Mouse (Mus musculus): ENCODE data around the gene Gm49486. TPM values are rescaled to one million over a fixed set of nuclear protein-coding genes. Genes with fewer than 3 reads are reported as not detected.
A peak's percentile ranks its signal among the peaks of the same experiment; 100 is the strongest.

Gm49486 gene
- polyA plus RNA-seq (2014; fragmentation: Nextera tagmentation; extraction: Ambion mirVana) = 0.59 and 0.64 TPM in 2 replicates

DNA sequence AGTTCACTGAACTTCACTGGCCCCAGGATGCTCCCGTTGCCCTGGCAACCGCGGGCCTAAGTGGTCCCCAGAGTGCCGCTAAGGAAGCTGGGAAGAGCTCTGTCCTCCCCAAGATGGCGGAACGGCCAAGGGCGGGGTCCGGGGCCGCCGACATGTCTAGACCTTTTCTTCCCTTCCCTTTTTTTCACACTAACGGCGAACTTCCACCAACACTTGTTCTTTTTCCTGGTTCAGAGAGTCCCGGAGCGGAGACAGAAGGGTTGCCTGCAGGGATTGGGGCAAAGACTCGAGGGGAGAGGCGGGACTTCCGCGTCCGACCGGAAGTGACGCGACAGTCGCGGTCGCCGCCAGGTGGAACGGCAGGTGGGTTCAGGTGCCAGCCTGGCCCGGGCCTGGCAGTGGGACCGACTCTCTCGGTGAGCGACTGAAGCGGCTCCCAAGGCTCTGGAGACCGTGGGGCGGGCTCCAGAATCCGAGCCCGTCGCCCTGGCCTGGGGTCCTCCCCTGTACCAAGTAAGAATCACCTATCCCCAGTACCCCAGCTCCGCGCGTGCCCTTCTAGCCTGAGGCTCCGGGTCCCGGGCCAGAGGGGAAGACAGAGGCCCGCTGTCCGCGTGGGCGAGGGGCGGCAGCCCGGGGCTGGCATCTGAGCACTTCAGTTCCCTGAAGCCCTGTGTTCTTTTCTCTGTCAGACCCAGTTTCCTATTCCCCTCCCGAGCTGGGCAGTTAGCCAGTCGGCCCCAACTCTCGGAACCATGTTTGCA is at the start of gene Gm49486, which contains the start of gene Pick1:
Gene Gm49486 (plus strand): TSS at position 334 of the 764 bp plus-strand sequence.
Gene Pick1 (plus strand): TSS at position 116 of the 764 bp plus-strand sequence.
- peak within 1 kb of the TSS; percentile 90 for H3K9ac ChIP-seq (ENCODE audit: low read depth, low read length)
- no peaks in the 10 kb centered on the region for H3K27me3 ChIP-seq (ENCODE audit: control insufficient read depth, insufficient read depth, low read length)
- under 1% methylated on average over 51 of the region's 51 CpGs for WGBS (ENCODE audit: insufficient replicate concordance)
- H3K4me1 ChIP-seq (ENCODE audit: control insufficient read depth, insufficient read depth, low read length) = peaks cover 3% of the 10 kb centered on the region
- peak; percentile 75 for ATAC-seq (replicated peaks; ENCODE audit: insufficient number of reproducible peaks, low FRiP score, low TSS enrichment)
- H3K36me3 ChIP-seq (ENCODE audit: control insufficient read depth, insufficient read depth, low read length) = peaks cover 2% of the 10 kb centered on the region; the same call in 1 of the 2 replicates
- H3K4me3 ChIP-seq (ENCODE audit: low read depth, low read length) = peak within 1 kb of the TSS; percentile 90
- peak within 1 kb of the TSS; percentile 92 for H3K27ac ChIP-seq (ENCODE audit: low read depth, low read length)
- peak within 1 kb of the TSS; percentile 99 for H3K4me2 ChIP-seq
- no peaks in the 10 kb centered on the region for H3K9me3 ChIP-seq (replicated peaks; ENCODE audit: control insufficient read depth, low read length)

DNA sequence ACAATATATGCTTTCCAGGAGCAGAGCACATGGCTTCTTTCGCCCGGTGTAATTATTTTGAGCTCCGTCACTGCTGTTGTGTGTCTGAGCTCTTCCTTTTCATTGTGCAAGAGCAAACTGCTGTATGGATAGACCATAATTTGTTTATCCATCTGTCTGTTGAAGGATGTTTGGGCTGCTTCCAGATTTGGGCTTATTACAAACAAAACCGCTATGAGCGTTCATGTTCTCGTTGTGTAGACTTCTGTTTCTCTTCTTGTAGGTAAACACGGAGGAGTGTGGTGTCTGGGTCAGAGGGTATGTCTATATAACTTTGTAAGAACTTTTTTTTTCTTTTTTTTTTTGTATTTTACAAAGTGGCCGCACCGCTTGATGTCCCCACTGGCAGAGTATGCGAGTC is 44.0 kb upstream of the Gm49486 start:
- no peak overlapping the region for H3K27ac ChIP-seq (ENCODE audit: low read depth, low read length)
- no peak for ATAC-seq (replicated peaks; ENCODE audit: insufficient number of reproducible peaks, low FRiP score, low TSS enrichment)
- H3K9me3 ChIP-seq (replicated peaks; ENCODE audit: control insufficient read depth, low read length) = no peaks in the 10 kb centered on the region
- H3K4me1 ChIP-seq (ENCODE audit: control insufficient read depth, insufficient read depth, low read length) = no peaks in the 10 kb centered on the region
- 83% methylated on average over 10 of the region's 10 CpGs for WGBS (ENCODE audit: insufficient replicate concordance)
- H3K27me3 ChIP-seq (ENCODE audit: control insufficient read depth, insufficient read depth, low read length) = no peaks in the 10 kb centered on the region
- no peak overlapping the region for H3K4me3 ChIP-seq (ENCODE audit: low read depth, low read length)
- no peak overlapping the region for H3K9ac ChIP-seq (ENCODE audit: low read depth, low read length)
- H3K4me2 ChIP-seq = no peak overlapping the region
- no peaks in the 10 kb centered on the region for H3K36me3 ChIP-seq (ENCODE audit: control insufficient read depth, insufficient read depth, low read length)

DNA sequence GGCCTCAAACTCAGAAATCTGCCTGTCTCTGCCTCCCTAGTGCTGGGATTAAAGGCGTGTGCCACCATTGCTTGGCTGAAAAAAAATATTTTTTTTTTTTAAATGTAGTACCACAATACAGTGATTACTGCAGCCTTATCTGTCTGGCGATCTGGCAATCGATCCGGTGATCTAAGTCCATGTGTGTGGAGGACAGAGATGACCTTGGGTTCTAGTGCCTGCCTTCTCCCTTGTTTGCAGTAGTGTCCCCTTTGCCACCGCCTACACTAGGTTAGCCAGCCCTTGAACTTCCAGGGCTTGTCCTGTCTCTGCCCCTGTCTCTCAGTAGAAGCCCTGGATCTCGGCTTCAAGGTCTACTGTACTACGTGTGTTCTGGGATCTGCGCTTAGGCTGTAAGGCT is 41.4 kb upstream of the Gm49486 start:
- H3K4me1 ChIP-seq (ENCODE audit: control insufficient read depth, insufficient read depth, low read length) = 0 out of 2 replicates have a peak, but pooled peaks cover 1% of the 10 kb centered on the region
- 81% methylated on average over 8 of the region's 8 CpGs for WGBS (ENCODE audit: insufficient replicate concordance)
- ATAC-seq (replicated peaks; ENCODE audit: insufficient number of reproducible peaks, low FRiP score, low TSS enrichment) = no peak
- no peak overlapping the region for H3K27ac ChIP-seq (ENCODE audit: low read depth, low read length)
- no peaks in the 10 kb centered on the region for H3K27me3 ChIP-seq (ENCODE audit: control insufficient read depth, insufficient read depth, low read length)
- no peak overlapping the region for H3K4me2 ChIP-seq
- H3K4me3 ChIP-seq (ENCODE audit: low read depth, low read length) = no peak overlapping the region
- no peak overlapping the region for H3K9ac ChIP-seq (ENCODE audit: low read depth, low read length)
- no peaks in the 10 kb centered on the region for H3K9me3 ChIP-seq (replicated peaks; ENCODE audit: control insufficient read depth, low read length)
- H3K36me3 ChIP-seq (ENCODE audit: control insufficient read depth, insufficient read depth, low read length) = no peaks in the 10 kb centered on the region

DNA sequence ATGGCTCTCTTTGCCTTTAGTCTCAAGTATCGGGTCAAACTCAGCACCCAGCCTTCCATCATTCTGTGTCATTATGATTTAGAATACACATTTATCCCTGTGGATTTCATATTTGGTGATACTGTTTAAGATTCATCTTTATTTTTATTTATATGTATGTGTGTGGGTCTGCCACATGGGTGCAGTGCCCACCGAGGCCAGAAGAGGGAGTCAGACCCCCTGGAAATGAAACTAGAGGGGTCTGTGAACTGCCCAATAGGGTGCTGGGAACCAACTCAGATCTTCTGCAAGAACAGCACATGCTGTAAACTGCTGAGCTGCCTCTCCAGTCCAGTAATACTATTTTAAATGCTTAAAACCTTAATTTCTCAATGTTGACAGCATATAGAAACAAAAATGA is 37.8 kb upstream of the Gm49486 start:
- H3K4me1 ChIP-seq (ENCODE audit: control insufficient read depth, insufficient read depth, low read length) = peaks cover 20% of the 10 kb centered on the region
- H3K4me3 ChIP-seq (ENCODE audit: low read depth, low read length) = no peak overlapping the region
- 92% methylated on average over 2 of the region's 2 CpGs for WGBS (ENCODE audit: insufficient replicate concordance)
- no peaks in the 10 kb centered on the region for H3K36me3 ChIP-seq (ENCODE audit: control insufficient read depth, insufficient read depth, low read length)
- ATAC-seq (replicated peaks; ENCODE audit: insufficient number of reproducible peaks, low FRiP score, low TSS enrichment) = no peak
- no peak overlapping the region for H3K27ac ChIP-seq (ENCODE audit: low read depth, low read length)
- no peak overlapping the region for H3K4me2 ChIP-seq
- no peaks in the 10 kb centered on the region for H3K9me3 ChIP-seq (replicated peaks; ENCODE audit: control insufficient read depth, low read length)
- H3K27me3 ChIP-seq (ENCODE audit: control insufficient read depth, insufficient read depth, low read length) = no peaks in the 10 kb centered on the region
- no peak overlapping the region for H3K9ac ChIP-seq (ENCODE audit: low read depth, low read length)

DNA sequence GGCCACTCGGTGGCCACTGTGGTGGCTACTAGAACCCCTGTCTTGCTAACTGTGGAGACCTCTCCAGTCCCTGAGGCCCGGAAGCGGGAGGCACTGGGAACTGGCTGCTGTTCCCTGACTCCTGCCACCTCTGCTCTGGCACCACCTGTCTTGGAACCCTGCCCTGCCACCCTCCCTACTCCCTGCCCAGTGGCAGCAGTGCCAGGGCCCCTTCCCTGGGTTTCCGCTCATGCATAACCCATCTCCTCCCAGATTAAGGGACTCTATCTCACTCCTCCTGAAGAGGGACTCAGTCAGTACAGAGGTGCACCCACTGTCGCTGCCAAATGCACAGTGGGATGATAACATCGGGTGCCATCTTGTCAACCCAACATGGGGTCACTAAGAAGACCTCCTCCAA is 36.7 kb upstream of the Gm49486 start:
- ATAC-seq (replicated peaks; ENCODE audit: insufficient number of reproducible peaks, low FRiP score, low TSS enrichment) = no peak
- no peak overlapping the region for H3K4me3 ChIP-seq (ENCODE audit: low read depth, low read length)
- no peaks in the 10 kb centered on the region for H3K36me3 ChIP-seq (ENCODE audit: control insufficient read depth, insufficient read depth, low read length)
- no peaks in the 10 kb centered on the region for H3K9me3 ChIP-seq (replicated peaks; ENCODE audit: control insufficient read depth, low read length)
- 77% methylated on average over 6 of the region's 6 CpGs for WGBS (ENCODE audit: insufficient replicate concordance)
- no peak overlapping the region for H3K4me2 ChIP-seq
- H3K9ac ChIP-seq (ENCODE audit: low read depth, low read length) = no peak overlapping the region
- H3K27ac ChIP-seq (ENCODE audit: low read depth, low read length) = no peak overlapping the region
- 0 out of 2 replicates have a peak, but pooled peaks cover 2% of the 10 kb centered on the region for H3K27me3 ChIP-seq (ENCODE audit: control insufficient read depth, insufficient read depth, low read length)
- peaks cover 20% of the 10 kb centered on the region for H3K4me1 ChIP-seq (ENCODE audit: control insufficient read depth, insufficient read depth, low read length)

DNA sequence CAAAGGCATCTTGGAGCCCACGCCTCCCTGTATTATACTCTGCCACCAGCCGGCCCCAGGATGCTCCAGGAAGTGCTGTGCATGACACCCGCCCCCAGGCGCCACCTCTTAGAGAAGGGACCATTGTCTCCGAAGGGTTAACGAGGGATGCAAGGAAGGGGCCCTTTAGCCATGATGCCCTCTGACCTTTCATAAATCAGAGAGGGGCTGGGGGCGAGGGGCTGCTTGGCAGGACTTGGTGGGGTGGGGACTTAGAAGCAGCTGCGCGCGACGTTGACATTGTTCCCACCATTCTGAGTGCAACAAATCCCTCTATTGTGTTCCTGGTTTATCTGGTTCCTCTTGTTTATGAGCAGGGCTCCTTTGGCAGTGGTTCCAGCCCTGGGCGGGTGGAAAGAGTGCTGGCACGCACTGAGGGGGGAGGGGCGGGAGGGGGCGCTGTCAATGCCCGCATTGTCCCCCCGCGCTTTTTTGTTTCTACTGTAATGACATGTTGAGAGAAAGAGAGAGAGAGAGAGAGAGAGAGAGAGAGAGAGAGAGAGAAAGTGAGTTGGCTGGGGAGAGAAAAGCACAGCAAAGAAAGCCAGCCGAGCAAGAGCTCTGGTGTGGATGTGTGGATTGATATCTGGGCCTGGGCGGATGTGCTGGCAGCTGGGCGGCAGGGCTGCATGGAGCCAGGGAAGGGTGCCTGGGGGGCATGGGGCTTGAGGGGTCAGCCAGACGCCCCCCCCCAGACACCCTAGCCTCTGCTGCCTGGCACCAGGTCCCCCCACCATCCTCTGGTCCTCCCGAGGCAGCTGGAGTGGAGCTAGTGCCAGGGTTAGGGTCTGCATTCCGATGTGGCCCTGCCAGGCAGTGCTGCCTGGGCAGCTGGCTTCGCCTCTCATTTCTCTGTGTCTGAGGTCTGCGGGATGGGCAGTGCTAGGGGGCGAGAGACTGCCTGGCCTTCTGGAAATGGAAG is 36.0 kb upstream of the Gm49486 start:
- H3K36me3 ChIP-seq (ENCODE audit: control insufficient read depth, insufficient read depth, low read length) = no peaks in the 10 kb centered on the region
- H3K27ac ChIP-seq (ENCODE audit: low read depth, low read length) = peak overlapping the region; percentile 25; the same call in 1 of the 2 replicates
- ATAC-seq (replicated peaks; ENCODE audit: insufficient number of reproducible peaks, low FRiP score, low TSS enrichment) = 0 out of 2 replicates have a peak, but pooled peaks have one; percentile 23
- H3K4me1 ChIP-seq (ENCODE audit: control insufficient read depth, insufficient read depth, low read length) = peaks cover 20% of the 10 kb centered on the region
- WGBS (ENCODE audit: insufficient replicate concordance) = 39% methylated on average over 27 of the region's 27 CpGs
- peaks cover 6% of the 10 kb centered on the region; the same call in 1 of the 2 replicates for H3K27me3 ChIP-seq (ENCODE audit: control insufficient read depth, insufficient read depth, low read length)
- no peak overlapping the region; the same call in 1 of the 2 replicates for H3K4me3 ChIP-seq (ENCODE audit: low read depth, low read length)
- peak overlapping the region; percentile 3 for H3K4me2 ChIP-seq
- H3K9ac ChIP-seq (ENCODE audit: low read depth, low read length) = peak overlapping the region; percentile 56
- no peaks in the 10 kb centered on the region for H3K9me3 ChIP-seq (replicated peaks; ENCODE audit: control insufficient read depth, low read length)

DNA sequence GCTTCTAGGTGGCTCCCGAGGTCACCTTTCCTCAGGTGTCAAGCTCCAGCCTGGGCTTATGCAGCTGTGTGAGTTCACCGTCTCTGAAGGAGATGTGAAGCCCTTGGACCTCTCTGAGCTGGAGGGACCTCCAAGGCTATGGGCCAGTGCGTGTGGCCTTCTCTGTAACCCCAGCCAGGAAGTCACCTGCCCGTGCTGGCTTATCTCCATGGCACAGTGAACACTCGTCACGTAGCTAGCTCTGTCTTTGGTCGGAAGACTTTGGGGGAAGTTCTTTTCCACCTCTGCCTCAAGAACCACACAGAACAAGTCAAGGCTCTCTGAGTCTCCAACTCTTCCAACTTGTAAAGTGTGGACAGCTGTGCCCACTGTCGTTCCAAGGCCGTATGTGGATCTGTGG is 35.1 kb upstream of the Gm49486 start:
- H3K27ac ChIP-seq (ENCODE audit: low read depth, low read length) = no peak overlapping the region
- no peak for ATAC-seq (replicated peaks; ENCODE audit: insufficient number of reproducible peaks, low FRiP score, low TSS enrichment)
- no peak overlapping the region for H3K4me3 ChIP-seq (ENCODE audit: low read depth, low read length)

DNA sequence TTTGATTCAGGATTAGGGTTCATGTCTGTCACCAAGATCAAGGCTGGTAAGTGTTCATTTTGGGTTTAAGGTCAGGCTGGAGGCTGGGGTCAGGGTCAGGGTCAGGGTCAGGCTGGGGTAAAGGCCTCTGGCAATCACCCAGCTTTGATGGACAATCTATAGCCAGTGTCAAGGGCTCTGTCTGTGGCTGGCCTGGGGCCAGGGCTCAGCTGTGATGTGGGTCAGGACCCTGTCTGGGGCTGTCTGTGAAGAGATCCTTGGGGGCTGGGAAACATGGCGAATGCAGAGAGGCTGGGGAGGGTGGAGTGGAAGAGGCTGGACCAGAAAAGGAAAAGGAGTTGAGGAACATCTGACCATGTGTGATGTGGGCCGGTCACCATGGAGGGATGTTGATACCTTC is 34.2 kb upstream of the Gm49486 start:
- Histone ChIP-seq H3K27ac (ENCODE audit: low read depth, low read length) (no peak overlapping the region), H3K4me1 (ENCODE audit: control insufficient read depth, insufficient read depth, low read length) (peaks cover 22% of the 10 kb centered on the region), H3K36me3 (ENCODE audit: control insufficient read depth, insufficient read depth, low read length) (no peaks in the 10 kb centered on the region), H3K4me3 (ENCODE audit: low read depth, low read length) (no peak overlapping the region), H3K27me3 (ENCODE audit: control insufficient read depth, insufficient read depth, low read length) (peaks cover 6% of the 10 kb centered on the region; the same call in 1 of the 2 replicates), H3K9ac (ENCODE audit: low read depth, low read length) (no peak overlapping the region), H3K9me3 (replicated peaks; ENCODE audit: control insufficient read depth, low read length) (no peaks in the 10 kb centered on the region), H3K4me2 (no peak overlapping the region)
- 70% methylated on average over 2 of the region's 2 CpGs for WGBS (ENCODE audit: insufficient replicate concordance)
- ATAC-seq (replicated peaks; ENCODE audit: insufficient number of reproducible peaks, low FRiP score, low TSS enrichment) = no peak

More for the DNA sequence above, 35.1 kb upstream of the Gm49486 start:
- Histone ChIP-seq H3K27me3 (ENCODE audit: control insufficient read depth, insufficient read depth, low read length) (peaks cover 6% of the 10 kb centered on the region; the same call in 1 of the 2 replicates), H3K4me2 (no peak overlapping the region), H3K4me1 (ENCODE audit: control insufficient read depth, insufficient read depth, low read length) (peaks cover 22% of the 10 kb centered on the region), H3K9ac (ENCODE audit: low read depth, low read length) (no peak overlapping the region), H3K36me3 (ENCODE audit: control insufficient read depth, insufficient read depth, low read length) (no peaks in the 10 kb centered on the region), H3K9me3 (replicated peaks; ENCODE audit: control insufficient read depth, low read length) (no peaks in the 10 kb centered on the region)
- WGBS (ENCODE audit: insufficient replicate concordance) = 61% methylated on average over 9 of the region's 9 CpGs

All from heart, embryonic 11.5 days (tissue).